Mouse (Mus musculus) MEL (cell line): ENCODE measurements around the gene Castor1. TPM values are rescaled to one million over a fixed set of nuclear protein-coding genes. Genes with fewer than 3 reads are reported as not detected.

Experiments used
- DNase-seq: peaks from one replicate; pipeline ENCODE4 v3.0.0; 2011; ENCODE audit warnings: low read depth, low spot score
- H3K27ac ChIP-seq: 2 replicates; pipeline ENCODE4 v1.5.1; 2012; ENCODE audit warnings: low read depth, mild to moderate bottlenecking, control low read depth, low read length, moderate library complexity; ENCODE audit not compliant: control insufficient read depth
- H3K27me3 ChIP-seq, 2 experiments: fragments of 150-350 bp in 1 of 2; sonication (generic) in 1 of 2; 2 replicates each; pipeline ENCODE4 v1.6.1; 2012; ENCODE audit warnings: low read length in 2 of 2, mild to moderate bottlenecking in 2 of 2, improper control_type of control experiment in 1 of 2, moderate library complexity in 1 of 2; ENCODE audit not compliant: insufficient read depth in 2 of 2, control insufficient read depth in 1 of 2
- H3K36me3 ChIP-seq, 2 experiments: 2 replicates each; pipeline ENCODE4 v1.6.1; 2012 to 2014; ENCODE audit warnings: low read length in 2 of 2, improper control_type of control experiment in 1 of 2, inconsistent platforms in 1 of 2, mild to moderate bottlenecking in 1 of 2; ENCODE audit not compliant: insufficient read depth in 2 of 2, control insufficient read depth in 1 of 2
- H3K4me1 ChIP-seq, 2 experiments: fragments of 150-350 bp in 1 of 2; sonication (generic) in 1 of 2; 2 replicates each; pipeline ENCODE4 v1.6.1; 2012; ENCODE audit warnings: low read length in 2 of 2, improper control_type of control experiment in 1 of 2, mild to moderate bottlenecking in 1 of 2; ENCODE audit not compliant: insufficient read depth in 2 of 2, control insufficient read depth in 1 of 2
- H3K4me3 ChIP-seq, 2 experiments: fragments of 150-350 bp in 1 of 2; sonication (generic) in 1 of 2; 2 replicates each; pipeline ENCODE4 v1.5.1; 2012; ENCODE audit warnings: low read depth in 2 of 2, low read length in 2 of 2, mild to moderate bottlenecking in 2 of 2, moderate library complexity in 2 of 2, control low read depth in 1 of 2, improper control_type of control experiment in 1 of 2; ENCODE audit not compliant: control insufficient read depth in 1 of 2, insufficient read depth in 1 of 2
- H3K79me2 ChIP-seq: 2 replicates; pipeline ENCODE4 v1.6.1; 2012; ENCODE audit warnings: mild to moderate bottlenecking, low read length, moderate library complexity; ENCODE audit not compliant: control insufficient read depth, poor library complexity, insufficient read depth
- H3K9ac ChIP-seq: 2 replicates; pipeline ENCODE4 v1.6.1; 2012; ENCODE audit warnings: low read depth, mild to moderate bottlenecking, control low read depth, low read length, moderate library complexity; ENCODE audit not compliant: control insufficient read depth, poor library complexity, severe bottlenecking
- H3K9me3 ChIP-seq: fragments of 150-350 bp; sonication (generic); replicated peaks from 2 replicates; pipeline ENCODE4 v1.6.1; 2012; ENCODE audit warnings: mild to moderate bottlenecking, low read length, improper control_type of control experiment, moderate library complexity; ENCODE audit not compliant: insufficient read depth
- BHLHE40 ChIP-seq: IDR thresholded peaks from 2 replicates; pipeline ENCODE4 v1.6.1; 2012; ENCODE audit warnings: low read depth, mild to moderate bottlenecking, inconsistent platforms, low read length, improper control_type of control experiment, borderline replicate concordance
- CHD2 ChIP-seq: IDR thresholded peaks from 2 replicates; pipeline ENCODE4 v1.6.1; 2011; ENCODE audit warnings: low read length, improper control_type of control experiment
- EP300 ChIP-seq, 2 experiments: IDR thresholded peaks; 2 replicates each; pipeline ENCODE4 v1.6.1; 2011; ENCODE audit warnings: improper control_type of control experiment in 2 of 2, low read length in 2 of 2, low read depth in 1 of 2, mild to moderate bottlenecking in 1 of 2
- GABPA ChIP-seq: IDR thresholded peaks from 2 replicates; pipeline ENCODE4 v1.6.1; 2012; ENCODE audit warnings: low read depth, mild to moderate bottlenecking, inconsistent platforms, low read length, improper control_type of control experiment, moderate library complexity
- GATA1 ChIP-seq: IDR thresholded peaks from 2 replicates; pipeline ENCODE4 v1.6.1; 2011; ENCODE audit warnings: low read depth, low read length, improper control_type of control experiment
- MYB ChIP-seq: IDR thresholded peaks from 2 replicates; pipeline ENCODE4 v1.6.1; 2011; ENCODE audit warnings: mild to moderate bottlenecking, low read depth, low read length, improper control_type of control experiment
- NELFE ChIP-seq: IDR thresholded peaks from 2 replicates; pipeline ENCODE4 v1.6.1; 2011; ENCODE audit warnings: low read depth, low read length, improper control_type of control experiment
- POLR2A ChIP-seq, 2 experiments: IDR thresholded peaks; 2 replicates each; pipeline ENCODE4 v1.6.1; 2011 to 2012; ENCODE audit warnings: low read length in 2 of 2, mild to moderate bottlenecking in 2 of 2, control low read depth in 1 of 2, improper control_type of control experiment in 1 of 2, low read depth in 1 of 2, moderate library complexity in 1 of 2; ENCODE audit not compliant: control insufficient read depth in 1 of 2, insufficient read depth in 1 of 2, poor library complexity in 1 of 2
- POLR2AphosphoS2 ChIP-seq: IDR thresholded peaks from 2 replicates; pipeline ENCODE4 v1.6.1; 2011; ENCODE audit warnings: low read length, improper control_type of control experiment
- RCOR1 ChIP-seq: IDR thresholded peaks from 2 replicates; pipeline ENCODE4 v1.6.1; 2012; ENCODE audit warnings: low read depth, mild to moderate bottlenecking, inconsistent platforms, low read length, improper control_type of control experiment
- TAL1 ChIP-seq: IDR thresholded peaks from 2 replicates; pipeline ENCODE4 v1.6.1; 2012; ENCODE audit warnings: mild to moderate bottlenecking, inconsistent platforms, low read length, moderate library complexity, mixed read lengths
- TCF12 ChIP-seq: IDR thresholded peaks from 2 replicates; pipeline ENCODE4 v1.6.1; 2014; ENCODE audit warnings: low read depth, mild to moderate bottlenecking, inconsistent platforms, low read length, improper control_type of control experiment, moderate library complexity
- UBTF ChIP-seq: IDR thresholded peaks from 2 replicates; pipeline ENCODE4 v1.6.1; 2012; ENCODE audit warnings: low read depth, mild to moderate bottlenecking, inconsistent platforms, low read length, improper control_type of control experiment, moderate library complexity, borderline replicate concordance; ENCODE audit not compliant: insufficient read depth
- polyA plus RNA-seq, 2 experiments: library from polyadenylated mRNA; stranded (reverse) in 1 of 2; unstranded in 1 of 2; fragments of >175 nt in 1 of 2; fragments of >200 nt in 1 of 2; gene quantifications; 2 replicates each; pipeline versions ENCODE4 v1.2.1 to v1.2.4; 2012; ENCODE audit warnings: low replicate concordance in 2 of 2, low read depth in 1 of 2; ENCODE audit not compliant: insufficient read length in 2 of 2, insufficient read depth in 1 of 2, missing spikeins in 1 of 2
- total RNA-seq: library from RNA; depleted of rRNA; stranded (reverse); fragments of 300-350 nt; gene quantifications from 2 replicates; pipeline ENCODE4 v1.2.3, GENCODE M21; 2012

Castor1 gene
- total and polyA plus RNA-seq, 3 experiments, result 6.6 to 11.8 TPM; not detected in 1

- TF ChIP-seq TAL1 (no peak), POLR2A (IDR thresholded peaks at IDR 0.05; ENCODE audit: control insufficient read depth in 1 of 2, insufficient read depth in 1 of 2, low read depth in 1 of 2, low read length in 2 of 2, poor library complexity in 1 of 2) (peak in 1 of 2 experiments; percentile 44; a peak in 1 of 4 replicates)
- Histone ChIP-seq H3K27me3 (no peaks in the 10 kb centered on the region), H3K36me3 (peaks cover 0 to 17% of the 10 kb centered on the region in 2 experiments; a peak in 3 of 4 replicates), H3K79me2 (peaks cover 24% of the 10 kb centered on the region), H3K4me3 (no peak overlapping the region), H3K27ac (no peak overlapping the region), H3K9me3 (no peaks in the 10 kb centered on the region), H3K4me1 (peaks cover 0 to 22% of the 10 kb centered on the region in 2 experiments; a peak in 3 of 4 replicates), H3K9ac (no peak overlapping the region)
- no peak for DNase-seq
Observed at GRCm38 (mm10) chr11:4241180-4241579, 23.2 kb downstream of the Castor1 start.

DNA sequence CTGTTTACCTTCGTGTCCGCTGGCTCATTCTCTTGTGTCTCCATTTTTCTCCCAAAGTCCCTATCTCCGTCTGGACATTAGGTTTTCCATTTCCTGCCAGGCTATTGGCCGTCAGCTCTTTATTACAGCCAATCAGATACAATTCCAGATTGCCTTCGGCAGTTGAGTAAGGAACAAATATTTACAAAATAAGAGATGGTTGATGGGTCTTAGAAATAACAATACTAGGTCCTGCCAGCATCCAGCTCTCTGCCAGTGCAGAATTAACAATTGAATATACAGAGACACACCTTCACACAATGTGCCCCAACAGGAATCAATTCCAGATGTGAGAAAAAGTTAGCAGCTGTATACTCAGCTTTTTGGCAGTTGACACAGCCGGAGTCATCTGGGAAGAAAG lies 28.1 kb downstream of the Castor1 start:
- Histone ChIP-seq H3K4me3 (no peak overlapping the region), H3K4me1 (peaks cover 2 to 19% of the 10 kb centered on the region in 2 experiments; a peak in 3 of 4 replicates), H3K9me3 (no peaks in the 10 kb centered on the region)
- TF ChIP-seq CHD2 (no peak), RCOR1 (no peak), UBTF (no peak), GABPA (no peak), BHLHE40 (no peak), MYB (no peak), EP300 (IDR thresholded peaks at IDR 0.05; ENCODE audit: low read depth in 1 of 2, low read length in 2 of 2) (no peak)
- TF ChIP-seq, all 39 proteins: peak for 0
- H3K9ac ChIP-seq, result no peak overlapping the region
- no peaks in the 10 kb centered on the region for H3K79me2 ChIP-seq
- H3K27me3 ChIP-seq, result no peaks in the 10 kb centered on the region
- peaks cover 0 to 25% of the 10 kb centered on the region in 2 experiments; a peak in 2 of 4 replicates for H3K36me3 ChIP-seq
- no peak for DNase-seq
- H3K27ac ChIP-seq, result no peak overlapping the region

- Histone ChIP-seq H3K9me3 (no peaks in the 10 kb centered on the region), H3K4me1 (peaks cover 2 to 19% of the 10 kb centered on the region in 2 experiments; a peak in 3 of 4 replicates), H3K9ac (no peak overlapping the region), H3K27ac (no peak overlapping the region), H3K79me2 (no peaks in the 10 kb centered on the region), H3K36me3 (peaks cover 0 to 25% of the 10 kb centered on the region in 2 experiments; a peak in 2 of 4 replicates), H3K27me3 (no peaks in the 10 kb centered on the region), H3K4me3 (no peak overlapping the region)
- TF ChIP-seq NELFE (no peak), POLR2AphosphoS2 (no peak), GATA1 (peak; percentile 62), TCF12 (peak; percentile 24; the same call in 1 of the 2 replicates), EP300 (IDR thresholded peaks at IDR 0.05; ENCODE audit: low read depth in 1 of 2, low read length in 2 of 2) (peak in 1 of 2 experiments; percentile 73; a peak in 2 of 4 replicates)
- no peak for DNase-seq
Observed at GRCm38 (mm10) chr11:4246623-4247022, 28.6 kb downstream of the Castor1 start.
